Mouse (Mus musculus): ENCODE data around the gene Farp1. TPM values are rescaled to one million over a fixed set of nuclear protein-coding genes. Genes with fewer than 3 reads are reported as not detected.

Farp1 gene
- total RNA-seq, 1 experiment from 2014 or later: 0.50 TPM

GRCm38 (mm10) chr14:121053020-121053518, 18.1 kb downstream of the Farp1 start:
- ATAC-seq (replicated peaks; ENCODE audit: low read depth, poor library complexity, severe bottlenecking): no peak; the same call in 1 of the 2 replicates

DNA sequence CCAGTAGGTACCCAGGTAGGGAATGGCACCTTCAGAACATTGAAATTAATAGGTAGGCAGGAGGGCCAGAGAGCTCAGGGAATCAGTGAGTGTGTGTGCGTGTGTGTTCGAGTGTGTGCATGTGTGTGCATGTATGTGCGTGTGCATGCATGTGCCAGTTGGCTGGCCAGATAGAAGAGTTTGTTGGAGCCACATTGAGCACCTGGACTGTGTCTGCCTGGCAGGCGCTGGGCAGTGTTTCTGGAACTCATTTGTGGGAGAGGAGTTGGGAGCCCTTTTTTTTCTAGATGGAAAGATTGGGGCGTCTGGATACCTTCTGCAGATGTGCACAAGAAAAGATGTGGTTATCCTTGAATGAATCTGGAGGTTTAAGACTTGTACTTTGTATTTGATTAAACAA, 19.1 kb downstream of the Farp1 start:
- ATAC-seq (replicated peaks; ENCODE audit: low read depth, poor library complexity, severe bottlenecking): no peak

- ATAC-seq (replicated peaks; ENCODE audit: low read depth, poor library complexity, severe bottlenecking): peak; percentile 77
Observed at GRCm38 (mm10) chr14:121057750-121058149, 22.8 kb downstream of the Farp1 start.

DNA sequence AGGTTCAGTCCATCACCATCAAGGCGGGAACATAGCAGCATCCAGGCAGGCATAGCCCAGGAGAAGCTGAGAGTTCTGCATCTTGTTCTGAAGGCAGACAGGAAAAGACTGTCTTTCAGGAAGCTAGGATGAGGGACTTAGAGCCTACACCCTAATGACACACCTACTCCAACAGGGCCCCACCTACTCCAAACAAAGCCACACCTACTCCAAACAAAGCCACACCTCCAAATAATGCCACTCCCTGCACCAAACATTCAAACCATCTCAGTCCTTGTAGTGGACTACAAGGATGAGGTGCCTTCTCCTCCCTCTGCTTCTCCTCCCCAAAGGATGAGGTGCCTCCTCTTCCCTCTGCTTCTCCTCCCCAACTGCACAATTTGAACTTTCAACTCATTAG, 23.5 kb downstream of the Farp1 start:
- ATAC-seq (replicated peaks; ENCODE audit: low read depth, poor library complexity, severe bottlenecking): no peak

- ATAC-seq (replicated peaks; ENCODE audit: low read depth, poor library complexity, severe bottlenecking): no peak
Observed at GRCm38 (mm10) chr14:121059266-121059665, 24.3 kb downstream of the Farp1 start.

DNA sequence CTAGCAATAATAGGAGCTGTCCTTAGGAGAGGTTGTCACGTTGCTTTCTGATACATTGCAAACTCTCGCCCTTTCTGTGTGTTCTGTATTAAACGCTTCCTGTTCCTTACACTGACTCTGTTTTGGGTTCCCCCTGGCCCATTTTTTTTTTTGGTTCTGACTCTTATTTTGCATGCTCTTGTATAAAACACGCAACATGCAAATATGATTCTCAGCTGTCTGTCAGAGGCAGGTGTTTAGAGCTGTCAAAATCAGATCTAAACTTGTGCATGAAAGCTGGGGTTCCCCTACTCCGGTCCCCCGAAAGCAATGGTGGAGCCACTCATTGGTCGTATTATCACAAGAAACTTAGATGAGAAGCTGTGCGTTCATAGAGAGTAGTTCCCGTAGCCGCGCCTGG, 25.5 kb downstream of the Farp1 start:
- no peak for ATAC-seq (replicated peaks; ENCODE audit: low read depth, poor library complexity, severe bottlenecking)

DNA sequence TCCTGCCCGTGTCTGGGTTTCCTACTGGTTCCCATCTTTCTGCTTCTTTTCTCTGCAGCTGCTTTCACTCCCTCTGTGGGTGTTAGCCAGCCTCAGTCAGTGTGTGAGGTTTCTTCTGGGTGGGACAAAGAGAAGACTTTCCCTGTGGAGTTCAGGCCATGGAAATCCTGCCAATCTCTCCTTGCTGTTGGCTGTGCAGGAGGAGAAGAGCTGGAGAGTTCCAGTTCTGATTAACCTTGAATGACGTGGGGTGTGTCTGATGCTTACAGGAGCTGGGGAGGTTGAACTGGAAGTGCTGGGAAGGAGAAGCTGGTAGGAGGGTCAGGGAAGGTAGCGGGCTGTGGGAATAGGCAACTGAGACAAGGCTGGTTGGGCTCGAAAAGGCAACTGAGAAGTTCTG, 26.7 kb downstream of the Farp1 start:
- no peak for ATAC-seq (replicated peaks; ENCODE audit: low read depth, poor library complexity, severe bottlenecking)

GRCm38 (mm10) chr14:121062238-121063082, 27.5 kb downstream of the Farp1 start:
- ATAC-seq (replicated peaks; ENCODE audit: low read depth, poor library complexity, severe bottlenecking): no peak

GRCm38 (mm10) chr14:121064726-121065125, 29.7 kb downstream of the Farp1 start:
- ATAC-seq (replicated peaks; ENCODE audit: low read depth, poor library complexity, severe bottlenecking): no peak

DNA sequence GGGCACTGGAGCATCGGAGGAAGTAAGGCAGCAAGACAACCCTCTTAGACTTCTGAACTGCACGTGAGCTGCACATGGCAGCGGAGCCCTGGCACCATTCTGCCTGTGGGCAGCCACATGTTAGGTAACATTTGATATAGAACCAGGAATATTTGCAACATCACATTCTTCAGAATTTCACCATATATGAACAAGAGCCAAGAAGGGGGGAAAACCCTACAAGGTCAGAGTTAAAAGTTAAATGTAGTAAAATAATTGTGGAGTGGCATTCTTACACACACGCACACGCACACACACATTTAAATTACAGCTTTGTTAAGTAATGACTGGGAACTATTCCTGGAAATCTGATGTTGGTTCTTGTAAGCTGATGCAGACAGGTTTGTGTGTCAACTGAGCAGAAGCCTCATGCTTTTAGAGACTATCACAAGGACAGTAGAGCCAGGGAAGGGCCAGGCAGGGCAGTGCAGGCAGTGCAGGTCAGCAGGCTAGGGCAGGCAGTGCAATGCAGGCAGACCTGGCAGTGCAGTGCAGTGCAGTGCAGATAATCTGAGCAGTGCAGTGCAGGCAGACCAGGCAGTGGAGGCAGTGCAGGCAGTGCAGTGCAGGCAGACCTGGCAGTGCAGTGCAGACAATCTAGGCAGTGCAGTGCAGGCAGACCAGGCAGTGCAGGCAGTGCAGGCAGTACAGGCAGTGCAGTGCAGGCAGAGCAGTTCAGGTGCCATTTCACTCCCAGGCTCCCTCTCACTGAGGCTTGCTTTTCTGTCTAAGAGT, 38.3 kb downstream of the Farp1 start:
- ATAC-seq (replicated peaks; ENCODE audit: low read depth, poor library complexity, severe bottlenecking): no peak

GRCm38 (mm10) chr14:121074197-121074734, 39.3 kb downstream of the Farp1 start:
- no peak for ATAC-seq (replicated peaks; ENCODE audit: low read depth, poor library complexity, severe bottlenecking)

DNA sequence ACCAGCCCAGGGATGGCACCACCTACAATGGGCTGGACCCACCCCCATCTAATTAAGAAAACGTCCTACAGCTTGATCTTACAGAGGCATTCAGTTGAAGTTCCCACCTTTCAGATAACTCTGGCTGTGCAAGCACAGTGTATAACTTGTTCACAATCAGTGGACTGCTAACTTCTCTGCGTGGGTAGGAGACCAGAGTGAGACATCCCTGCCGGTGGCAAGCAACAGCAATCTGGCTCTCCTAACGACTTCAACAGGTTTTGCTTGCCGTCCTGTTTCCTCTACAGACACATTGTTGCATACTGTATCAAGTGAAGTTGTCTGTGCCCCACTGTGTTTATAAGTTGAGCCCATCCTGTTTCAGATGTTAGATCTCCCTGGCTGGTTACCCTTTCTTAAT, 45.7 kb downstream of the Farp1 start:
- no peak for ATAC-seq (replicated peaks; ENCODE audit: low read depth, poor library complexity, severe bottlenecking)

- ATAC-seq (replicated peaks; ENCODE audit: low read depth, poor library complexity, severe bottlenecking): no peak
Observed at GRCm38 (mm10) chr14:121082341-121082740, 47.3 kb downstream of the Farp1 start.

DNA sequence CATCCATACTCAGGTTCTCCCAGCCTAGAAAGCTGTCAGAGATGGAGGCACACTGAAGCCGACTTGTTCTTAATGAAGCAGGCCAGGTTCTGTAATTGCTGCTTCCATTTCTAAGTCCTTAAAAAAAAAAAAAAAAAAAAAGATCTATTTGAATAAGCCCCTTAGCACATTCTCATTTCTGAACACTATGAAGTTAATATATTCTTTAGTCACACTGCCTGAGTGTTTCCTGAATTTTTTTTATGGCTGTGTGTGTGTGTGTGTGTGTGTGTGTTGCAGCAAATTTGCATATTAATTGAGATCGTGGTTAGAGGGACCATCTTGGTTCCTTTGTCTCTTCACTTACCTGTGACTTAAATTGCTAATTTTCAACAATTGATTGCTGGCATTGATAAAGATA, 47.8 kb downstream of the Farp1 start:
- no peak for ATAC-seq (replicated peaks; ENCODE audit: low read depth, poor library complexity, severe bottlenecking)

DNA sequence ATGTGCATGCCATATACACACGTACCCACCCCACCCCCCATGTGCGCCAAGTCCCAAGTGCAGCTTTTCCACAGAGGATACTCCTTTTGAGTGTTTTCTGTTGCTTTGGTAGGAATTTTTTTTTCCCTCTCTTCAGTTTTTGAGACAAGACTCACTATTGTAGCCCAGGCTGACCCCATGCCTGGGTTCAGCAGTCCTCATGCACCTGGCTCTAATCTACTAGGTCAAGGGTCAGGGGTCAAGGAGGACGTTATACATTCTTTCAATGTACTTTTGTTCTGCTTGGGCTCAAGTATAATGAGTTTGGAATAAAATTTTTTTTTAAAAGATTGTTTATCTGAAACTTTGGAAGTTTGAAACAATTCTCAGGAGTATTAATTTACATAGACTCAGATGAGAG, 48.4 kb downstream of the Farp1 start:
- no peak for ATAC-seq (replicated peaks; ENCODE audit: low read depth, poor library complexity, severe bottlenecking)

GRCm38 (mm10) chr14:121092517-121092916, 57.5 kb downstream of the Farp1 start:
- no peak for ATAC-seq (replicated peaks; ENCODE audit: low read depth, poor library complexity, severe bottlenecking)

- no peak for ATAC-seq (replicated peaks; ENCODE audit: low read depth, poor library complexity, severe bottlenecking)
Observed at GRCm38 (mm10) chr14:121093860-121094259, 58.9 kb downstream of the Farp1 start.

- no peak for ATAC-seq (replicated peaks; ENCODE audit: low read depth, poor library complexity, severe bottlenecking)
Observed at GRCm38 (mm10) chr14:121097640-121098435, 62.8 kb downstream of the Farp1 start.

- no peak for ATAC-seq (replicated peaks; ENCODE audit: low read depth, poor library complexity, severe bottlenecking)
Observed at GRCm38 (mm10) chr14:121099120-121099519, 64.1 kb downstream of the Farp1 start.

DNA sequence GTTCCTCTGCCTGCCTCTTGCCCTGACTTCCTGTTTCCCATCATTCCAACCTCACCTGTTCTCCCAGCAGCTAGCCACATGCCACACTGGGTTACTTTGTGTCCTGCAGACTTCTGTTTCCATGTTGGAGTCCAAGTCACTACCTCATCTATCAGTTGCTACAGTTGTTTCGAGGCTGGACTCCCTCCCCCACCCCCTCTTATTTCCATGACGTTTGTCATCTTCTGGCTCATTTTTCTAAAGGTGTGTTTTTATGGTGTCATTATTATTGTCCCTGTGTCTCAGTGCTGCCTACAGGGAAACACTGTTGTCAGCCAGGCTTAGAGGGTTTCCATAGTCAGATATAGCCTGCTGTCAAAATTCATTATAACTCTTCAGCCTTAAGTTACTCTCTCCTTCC, 64.9 kb downstream of the Farp1 start:
- no peak for ATAC-seq (replicated peaks; ENCODE audit: low read depth, poor library complexity, severe bottlenecking)
